Mouse (Mus musculus) kidney, adult 2 months (tissue): ENCODE data around the gene Hbp1.

Experiments
- CTCF ChIP-seq: fragments of 200-500 bp; conservative IDR thresholded peaks from 2 replicates; pipeline ENCODE4 v1.5.1; 2011; ENCODE audit warnings: low read depth, mild to moderate bottlenecking, control low read depth, low read length, moderate library complexity, mixed read lengths; ENCODE audit not compliant: insufficient read depth, insufficient read length
- POLR2A ChIP-seq: fragments of 200-500 bp; IDR thresholded peaks from one replicate; pipeline ENCODE4 v1.6.1; 2011; ENCODE audit warnings: low read depth, low read length, control low read depth

- TF ChIP-seq CTCF (no peak), POLR2A (no peak)
These were observed 33.6 kb downstream of the Hbp1 start for GRCm38 (mm10) chr12:31916691-31917090.
